Mouse (Mus musculus) ovary, postnatal 36 days (tissue): ENCODE measurements around the gene Mlxipl.

Source experiments
- DNase-seq: peaks from one replicate; pipeline ENCODE4 v3.0.0; 2022; ENCODE audit warnings: low spot score, mixed read lengths

Mlxipl gene

GRCm38 (mm10) chr5:135079578-135079977 is 10.1 kb upstream of the Mlxipl start:
- no peak for DNase-seq

GRCm38 (mm10) chr5:135080539-135080938 is 9.2 kb upstream of the Mlxipl start:
- no peak for DNase-seq

DNA sequence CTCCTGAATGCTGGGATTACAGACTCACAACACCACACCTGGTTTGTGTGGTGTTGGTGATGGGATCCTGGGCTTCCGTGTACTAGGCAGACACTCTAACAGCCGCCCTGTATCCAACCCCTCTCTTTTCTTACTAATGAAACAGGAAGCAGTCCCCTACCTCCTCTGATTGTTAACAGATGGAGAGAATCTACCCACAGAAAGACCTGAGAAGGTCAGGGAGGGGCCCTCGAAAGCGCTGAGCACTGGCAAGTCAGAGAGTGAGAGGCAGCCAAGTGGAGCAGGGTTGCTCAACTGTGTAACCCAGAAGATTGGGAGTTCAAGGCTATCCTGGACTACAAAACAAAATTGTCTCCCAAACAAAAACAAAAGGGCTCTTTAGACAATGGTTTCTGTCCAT is 2.8 kb upstream of the Mlxipl start:
- DNase-seq = no peak

DNA sequence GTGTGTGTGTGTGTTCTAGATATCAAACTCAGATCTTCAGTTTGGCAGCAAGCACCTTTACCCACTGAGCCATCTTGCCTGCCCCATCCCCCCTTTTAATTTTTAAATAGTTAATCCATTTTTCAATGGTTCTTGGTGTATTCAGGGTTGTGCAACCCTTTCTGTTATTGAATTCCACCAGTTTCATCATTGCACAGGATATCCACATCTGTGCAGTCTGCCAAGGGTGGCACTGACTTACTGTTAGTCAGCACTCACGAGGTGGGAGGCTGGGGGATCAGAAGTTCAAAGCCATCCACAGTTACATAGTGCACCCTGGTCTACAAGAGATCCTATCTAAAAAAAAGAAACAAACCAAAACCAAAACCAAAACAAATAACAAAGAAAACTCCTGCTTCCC is 11.3 kb downstream of the Mlxipl start:
- DNase-seq = no peak

- no peak for DNase-seq
Measured at GRCm38 (mm10) chr5:135103999-135104660, 14.4 kb downstream of the Mlxipl start.

DNA sequence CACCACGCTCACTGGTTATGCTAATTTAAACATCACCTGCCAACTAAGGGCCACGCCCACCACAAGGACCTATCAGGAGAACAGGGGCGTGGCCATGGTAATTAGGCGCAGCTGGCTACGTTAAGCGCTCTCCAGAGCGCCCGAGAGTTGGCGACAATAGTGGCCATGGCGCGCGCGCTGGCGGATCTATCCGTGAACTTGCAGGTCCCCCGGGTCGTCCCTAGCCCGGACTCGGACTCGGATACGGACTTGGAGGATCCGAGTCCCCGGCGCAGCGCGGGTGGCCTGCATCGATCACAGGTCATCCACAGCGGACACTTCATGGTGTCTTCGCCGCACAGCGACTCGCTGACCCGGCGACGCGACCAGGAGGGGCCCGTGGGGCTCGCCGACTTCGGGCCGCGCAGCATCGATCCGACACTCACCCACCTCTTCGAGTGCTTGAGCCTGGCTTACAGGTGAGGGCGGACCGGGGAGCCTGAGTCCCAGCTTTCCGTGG is 17.1 kb downstream of the Mlxipl start:
- DNase-seq = peak; percentile 82

DNA sequence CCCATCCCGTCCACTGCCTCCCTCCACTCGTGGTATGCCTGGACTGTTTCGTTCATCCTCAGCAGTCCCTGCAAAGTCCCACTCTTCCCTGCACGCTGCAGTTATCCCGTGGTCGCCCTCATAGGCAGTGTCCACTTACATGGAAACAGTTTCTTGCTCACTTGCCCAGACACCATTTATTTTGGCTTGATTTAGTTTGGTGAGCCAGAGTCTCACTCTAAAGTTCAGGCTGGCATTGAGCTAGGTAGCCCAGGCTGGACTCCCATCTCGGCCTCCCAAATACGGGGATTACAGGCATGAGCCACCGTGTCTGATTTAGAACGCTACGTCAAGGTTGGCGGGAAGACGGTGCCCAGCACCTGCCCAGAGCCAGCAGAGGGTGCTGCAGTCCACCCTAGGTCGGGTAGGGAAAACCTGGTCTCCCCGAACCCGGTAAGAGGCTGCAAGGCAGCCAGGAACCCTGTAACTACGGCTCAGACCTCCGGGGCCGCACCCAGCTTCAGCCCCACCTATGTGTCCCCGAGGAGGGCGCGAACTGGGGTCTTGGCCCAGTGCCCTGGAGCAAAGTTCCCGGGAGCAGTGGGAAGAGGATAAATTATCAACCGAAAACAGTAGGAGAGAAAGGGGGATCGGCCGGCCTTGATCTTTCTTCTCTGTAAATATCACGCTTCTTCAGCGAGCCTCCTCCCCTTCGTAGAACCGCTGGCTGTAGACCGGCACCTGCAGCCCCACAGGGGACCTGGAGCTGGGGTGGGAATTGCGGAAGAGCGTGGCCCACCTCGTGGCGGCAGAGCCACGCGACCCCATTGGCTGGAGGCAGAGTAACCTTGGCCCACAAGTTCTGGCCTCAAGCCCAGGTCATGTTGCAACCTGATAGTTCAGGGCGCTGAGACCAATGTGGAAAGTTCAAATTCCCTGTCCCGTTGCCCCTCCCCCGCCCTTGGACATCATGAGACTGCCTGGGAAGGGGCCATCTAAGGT is 18.1 kb downstream of the Mlxipl start:
- peak; percentile 72 for DNase-seq

GRCm38 (mm10) chr5:135109017-135109416 is 19.3 kb downstream of the Mlxipl start:
- DNase-seq = no peak

DNA sequence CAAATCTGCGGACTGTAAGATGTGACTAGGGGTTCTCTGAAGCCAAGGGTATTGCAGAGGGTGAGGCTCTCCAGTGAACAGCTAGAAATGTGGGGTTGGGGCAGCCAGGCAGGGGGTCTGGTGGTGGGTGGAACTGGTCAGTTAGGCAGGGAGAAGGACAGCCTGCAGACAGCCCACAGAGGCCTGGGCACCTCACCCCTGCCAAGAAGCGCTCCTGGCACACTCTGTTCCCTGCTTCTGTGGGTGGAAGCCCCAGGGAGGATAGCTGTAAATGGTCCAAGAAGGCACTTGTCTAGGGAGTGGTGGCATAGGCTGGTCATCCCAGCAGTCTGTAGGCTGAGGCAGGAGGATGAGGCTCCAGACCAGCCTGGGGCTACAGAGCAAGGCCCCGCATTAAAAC is 19.7 kb downstream of the Mlxipl start:
- peak; percentile 28 for DNase-seq

DNA sequence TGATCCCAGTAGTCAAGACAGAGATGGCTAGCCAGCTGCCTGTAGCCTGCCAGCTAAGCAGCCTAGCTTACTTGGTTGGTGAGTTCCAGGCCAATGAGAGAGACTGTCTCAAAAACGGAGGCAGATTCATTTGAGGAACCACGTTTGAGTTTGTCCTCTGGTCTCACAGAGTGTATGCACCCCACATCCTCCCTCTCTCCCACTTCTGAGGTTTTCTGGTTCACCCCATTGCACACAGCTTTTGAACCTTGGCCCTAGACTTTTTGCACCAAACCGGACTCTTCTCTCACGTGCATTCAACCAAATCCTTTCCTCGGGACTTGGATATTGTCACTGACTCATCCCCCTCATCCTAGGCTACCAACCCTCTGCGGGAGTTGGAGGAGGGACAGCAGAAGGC is 20.3 kb downstream of the Mlxipl start:
- no peak for DNase-seq

DNA sequence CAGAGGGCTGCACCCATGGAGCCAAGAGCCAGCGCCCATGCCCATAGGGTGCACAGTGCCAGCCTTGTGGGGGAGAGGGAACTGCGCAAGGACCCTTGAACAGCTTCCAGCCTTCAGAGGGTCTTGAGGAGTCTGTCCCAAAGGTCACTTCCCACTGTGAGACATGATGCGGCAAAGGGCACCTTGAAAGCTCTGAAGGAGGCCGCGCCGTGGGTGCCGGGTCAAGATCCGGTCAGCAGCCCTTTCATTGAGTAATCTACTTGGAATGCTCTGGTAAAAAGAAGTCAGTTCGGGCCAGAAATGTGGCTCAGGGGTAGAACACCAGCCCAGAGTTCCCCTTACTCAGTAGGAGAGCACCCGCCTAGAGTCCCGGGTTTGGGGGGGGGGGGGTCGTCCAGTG is 24.1 kb downstream of the Mlxipl start:
- no peak for DNase-seq

- DNase-seq = no peak
Measured at GRCm38 (mm10) chr5:135115241-135115640, 25.6 kb downstream of the Mlxipl start.

DNA sequence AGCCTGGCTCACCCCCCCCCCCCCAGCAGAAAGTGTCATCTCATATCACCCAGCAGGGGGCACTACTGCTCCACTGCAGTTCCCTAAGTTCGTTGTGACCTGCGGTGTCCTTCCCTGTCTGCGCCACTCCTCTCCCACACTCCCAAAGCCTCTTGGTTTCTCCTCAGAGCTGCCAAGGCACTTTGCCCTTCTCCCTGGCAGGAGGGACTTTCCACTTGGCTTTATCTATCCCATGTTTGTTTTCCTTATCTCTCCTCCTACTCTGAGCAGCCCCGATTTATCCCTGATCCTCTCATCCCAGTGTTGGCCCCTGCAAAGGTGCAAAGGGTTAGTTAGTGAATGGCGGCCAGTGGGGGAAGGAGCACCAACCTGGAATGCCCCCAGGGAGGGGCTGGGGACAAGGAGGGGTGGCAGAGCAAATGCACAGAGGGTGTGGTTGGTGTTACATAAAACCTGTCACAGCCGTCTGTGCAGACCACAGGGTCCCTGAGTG is 28.9 kb downstream of the Mlxipl start:
- DNase-seq = peak; percentile 70

- DNase-seq = no peak
Measured at GRCm38 (mm10) chr5:135120753-135121152, 31.1 kb downstream of the Mlxipl start.

GRCm38 (mm10) chr5:135126121-135126520 is 36.4 kb downstream of the Mlxipl start:
- DNase-seq = no peak

- DNase-seq = no peak
Measured at GRCm38 (mm10) chr5:135127669-135128068, 38.0 kb downstream of the Mlxipl start.

- no peak for DNase-seq
Measured at GRCm38 (mm10) chr5:135129747-135130146, 40.1 kb downstream of the Mlxipl start.

DNA sequence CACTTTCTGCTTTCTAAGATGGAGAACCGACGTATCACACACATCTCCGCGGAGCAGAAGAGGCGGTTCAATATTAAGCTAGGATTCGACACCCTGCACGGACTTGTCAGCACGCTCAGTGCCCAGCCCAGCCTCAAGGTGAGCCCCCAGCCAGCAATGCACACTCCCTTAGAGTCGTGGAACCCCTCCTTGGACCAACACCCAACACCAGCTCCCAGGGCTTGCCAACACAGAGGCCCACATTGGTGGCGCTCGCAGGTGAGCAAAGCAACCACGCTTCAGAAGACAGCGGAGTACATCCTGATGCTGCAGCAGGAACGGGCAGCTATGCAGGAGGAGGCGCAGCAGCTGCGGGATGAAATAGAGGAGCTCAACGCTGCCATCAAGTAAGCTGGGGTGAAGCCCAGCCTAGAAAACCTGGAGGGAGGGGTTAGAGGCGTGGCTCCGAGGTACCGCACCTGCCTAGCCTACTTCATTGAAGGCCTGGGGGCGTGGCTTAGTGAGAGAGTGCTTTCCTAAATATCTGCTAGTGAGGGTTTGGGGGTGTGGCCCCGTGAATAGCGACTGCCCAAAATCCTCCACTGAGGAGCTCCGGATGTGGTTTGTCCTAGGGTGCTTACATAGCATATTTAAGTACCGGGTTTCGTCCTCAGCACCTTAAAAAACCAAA is 44.2 kb downstream of the Mlxipl start:
- peak; percentile 28 for DNase-seq

- DNase-seq = peak; percentile 42
Measured at GRCm38 (mm10) chr5:135134534-135134933, 44.8 kb downstream of the Mlxipl start.

DNA sequence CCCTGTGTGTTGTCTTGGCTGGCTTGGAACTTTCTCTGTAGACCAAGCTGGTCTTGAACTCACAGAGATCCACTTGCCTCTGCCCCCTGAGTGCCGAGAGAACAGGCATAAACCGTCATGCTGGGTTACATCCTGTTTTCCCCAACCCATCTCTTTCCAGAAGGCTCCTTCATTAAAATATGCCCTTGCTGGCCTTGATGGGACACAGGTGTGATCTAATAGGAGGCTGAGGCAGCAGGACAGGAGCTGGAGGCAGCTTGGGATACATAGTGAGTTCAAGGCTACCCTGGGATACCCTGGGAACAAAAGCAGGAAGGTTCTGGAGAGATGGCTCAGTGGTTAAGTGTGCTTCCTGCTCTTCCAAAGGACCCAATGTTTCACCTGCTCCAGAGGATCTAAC is 50.2 kb downstream of the Mlxipl start:
- no peak for DNase-seq

GRCm38 (mm10) chr5:135144469-135144868 is 54.8 kb downstream of the Mlxipl start:
- no peak for DNase-seq

DNA sequence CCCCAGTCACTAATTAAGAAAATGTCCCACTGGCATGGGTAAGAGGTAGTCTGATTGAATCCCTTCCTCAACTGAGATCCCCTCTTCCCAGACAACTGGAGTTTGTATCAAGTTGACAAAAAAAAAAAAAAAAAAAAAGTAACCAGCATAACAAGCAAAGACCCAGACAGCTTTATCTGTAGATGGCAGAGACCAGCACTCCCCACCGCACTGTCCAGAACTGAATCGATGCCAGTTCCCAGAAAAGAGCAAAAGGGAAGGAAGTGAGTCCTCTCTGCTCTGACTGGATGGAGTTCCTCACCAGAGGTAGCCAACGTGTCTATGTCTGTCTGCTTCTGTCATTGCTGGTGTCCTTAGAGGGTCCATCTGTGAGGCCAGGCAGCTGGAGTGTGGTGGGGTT is 55.8 kb downstream of the Mlxipl start:
- DNase-seq = no peak
